Mouse (Mus musculus): ENCODE data around the gene Ccdc28b.
A peak's percentile ranks its signal among the peaks of the same experiment; 100 is the strongest.

The Ccdc28b gene

DNA sequence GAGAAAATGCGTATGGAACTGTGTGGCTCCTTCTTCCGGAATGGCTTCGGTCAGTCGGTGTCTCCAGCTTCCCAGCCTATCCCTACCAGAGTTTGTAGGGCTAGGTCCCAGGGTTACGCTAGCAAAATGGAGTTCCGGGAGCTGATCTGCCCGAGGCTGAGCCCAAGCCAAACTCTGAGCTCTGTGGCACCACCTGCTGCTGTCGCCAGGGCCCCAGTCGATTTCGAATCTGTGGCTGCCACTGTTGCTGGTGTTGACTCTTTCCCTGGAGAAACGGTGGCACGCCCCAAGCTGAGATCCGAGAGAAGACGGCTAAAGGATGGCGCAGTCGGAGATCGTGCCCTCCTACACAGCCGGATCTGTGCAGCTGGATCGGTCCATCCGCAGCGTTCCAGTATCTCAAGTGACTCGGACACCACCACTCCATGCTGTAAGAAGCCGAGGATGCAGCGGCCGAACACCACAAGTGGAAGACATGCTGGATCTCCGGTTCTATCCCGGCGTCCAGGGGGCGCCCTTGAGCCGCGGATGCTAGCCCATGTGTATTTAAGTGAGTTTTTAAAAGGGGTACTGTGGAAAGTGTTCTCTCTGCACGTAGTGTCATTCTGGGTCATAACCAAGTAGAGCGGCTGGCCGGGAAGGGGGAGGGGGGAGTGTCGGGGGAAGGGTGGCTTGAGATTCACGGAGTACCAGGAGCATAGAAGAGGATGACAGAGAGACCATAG lies 38.7 kb downstream of the Ccdc28b start:
- peak; percentile 55 for DNase-seq (ENCODE audit: low spot score)

DNA sequence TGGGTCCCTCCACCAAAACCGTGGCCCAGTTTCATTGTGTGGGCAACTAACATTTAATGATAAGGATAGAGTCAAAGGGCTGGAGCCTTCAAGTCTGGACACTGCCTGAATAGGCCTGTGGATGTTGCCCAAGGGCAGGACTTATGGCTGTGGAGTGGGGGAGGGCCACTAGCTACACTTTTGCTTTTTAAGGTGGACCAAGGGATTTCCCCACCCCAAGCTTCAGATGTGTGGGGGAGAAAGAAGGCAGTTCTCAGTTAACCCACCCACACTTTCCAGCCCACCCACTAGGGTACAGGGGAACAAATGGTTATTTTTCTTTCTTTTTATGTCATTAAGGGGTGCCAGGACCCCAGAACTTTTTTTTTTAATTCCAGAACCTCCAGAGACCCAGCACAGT lies 39.4 kb downstream of the Ccdc28b start:
- DNase-seq (ENCODE audit: low spot score) = no peak

DNA sequence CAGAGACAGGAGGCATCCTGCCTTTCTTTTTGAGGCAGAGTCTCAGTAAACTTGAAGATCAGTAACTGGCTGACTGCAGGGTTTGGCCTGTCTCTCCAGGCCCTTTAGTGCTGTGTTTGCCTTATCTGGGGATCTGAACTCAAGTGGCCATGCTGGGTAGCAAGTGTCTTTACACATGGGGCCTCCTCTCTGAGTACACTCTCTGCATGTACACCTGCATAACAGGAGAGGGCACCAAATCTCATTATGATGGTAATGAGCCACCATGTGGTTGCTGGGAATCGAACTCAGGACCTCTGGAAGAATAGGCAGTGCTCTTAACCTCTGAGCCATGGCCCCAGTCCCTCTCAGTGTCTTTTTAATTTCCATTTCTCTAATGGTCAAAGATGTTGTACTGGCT lies 41.5 kb downstream of the Ccdc28b start:
- DNase-seq (ENCODE audit: low spot score) = no peak

DNA sequence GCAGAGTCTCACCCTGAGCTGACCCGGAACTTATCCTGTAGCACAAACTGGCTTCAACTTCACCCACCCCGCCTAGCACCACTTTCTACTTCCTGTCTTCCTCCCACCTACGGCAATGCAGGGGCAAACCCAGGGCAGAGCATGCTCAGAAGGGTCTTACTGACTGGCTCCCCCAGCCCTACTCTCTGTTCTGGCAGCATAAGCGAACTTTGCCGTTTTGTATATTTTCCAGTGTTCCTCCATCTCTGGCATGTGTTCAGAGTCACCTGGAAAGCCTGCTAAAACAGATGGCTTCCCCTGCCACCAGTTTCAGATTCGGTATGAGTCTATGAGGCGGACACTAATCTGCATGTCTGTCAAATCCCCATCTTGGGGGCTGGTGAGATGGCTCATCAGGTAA lies 43.4 kb downstream of the Ccdc28b start:
- DNase-seq (ENCODE audit: low spot score) = no peak

GRCm38 (mm10) chr4:129578466-129578865 lies 45.3 kb downstream of the Ccdc28b start, which contains the start of gene Fam167b:
Fam167b (minus strand) TSS chr4:129578549.
- DNase-seq (ENCODE audit: low spot score) = no peak

GRCm38 (mm10) chr4:129577688-129578087 lies 46.1 kb downstream of the Ccdc28b start:
- DNase-seq (ENCODE audit: low spot score) = no peak

DNA sequence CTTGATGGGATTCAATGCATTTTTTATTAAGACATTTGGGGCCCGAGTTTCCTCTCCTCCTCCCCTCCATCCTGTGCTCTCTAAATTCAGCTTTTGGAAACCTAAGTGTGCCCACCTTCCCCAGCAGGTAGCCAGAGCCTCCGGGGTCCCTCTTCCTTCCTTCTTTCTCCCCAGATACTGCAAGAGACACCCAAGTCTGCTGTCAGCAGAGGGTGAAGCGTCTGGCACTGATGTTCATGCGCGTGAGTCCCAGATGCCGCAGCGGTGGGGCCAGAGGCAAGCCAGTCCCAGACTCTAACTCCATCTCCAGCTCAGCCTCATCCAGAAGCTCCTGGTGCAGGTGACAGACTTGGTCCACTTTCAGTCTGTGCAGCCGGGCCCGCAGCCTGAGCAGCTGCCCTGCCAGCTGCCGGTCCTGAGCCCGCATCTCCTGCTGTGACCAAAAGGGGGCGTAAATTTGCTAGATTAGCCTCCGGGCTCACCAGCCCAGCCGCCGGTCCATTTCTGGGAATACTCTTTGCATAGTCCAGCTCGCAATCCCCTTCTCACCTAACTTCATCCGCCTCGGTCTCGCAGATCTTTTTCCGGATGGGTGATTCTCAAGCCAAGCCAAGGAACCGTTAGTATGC lies 46.8 kb downstream of the Ccdc28b start:
- DNase-seq (ENCODE audit: low spot score) = peak; percentile 64

- DNase-seq (ENCODE audit: low spot score) = no peak
Observed at GRCm38 (mm10) chr4:129575171-129575844, 48.4 kb downstream of the Ccdc28b start.

DNA sequence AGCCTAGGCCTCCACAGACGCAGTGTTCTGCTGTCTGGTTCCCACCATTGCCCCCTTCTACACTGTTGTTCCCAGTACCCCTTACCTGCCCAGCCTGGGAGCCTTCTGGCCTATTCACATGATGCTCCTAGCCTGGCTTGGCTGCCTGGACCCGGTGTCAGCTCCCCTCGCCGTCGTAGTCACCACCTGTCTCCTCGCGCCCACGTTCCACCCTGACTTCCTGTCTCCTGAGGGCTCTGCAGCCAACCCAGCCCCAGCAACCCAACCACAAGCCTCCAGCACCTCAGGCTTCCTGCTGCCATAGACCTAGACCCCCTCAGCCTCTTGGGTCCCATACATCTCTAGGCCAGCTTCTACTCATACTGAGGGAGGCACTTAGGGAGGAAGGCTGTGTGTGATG lies 50.3 kb downstream of the Ccdc28b start, which contains the start of gene Lck:
Lck (minus strand) TSS at position 212 of the 400 bp plus-strand sequence.
- DNase-seq (ENCODE audit: low spot score) = no peak

- no peak for DNase-seq (ENCODE audit: low spot score)
Observed at GRCm38 (mm10) chr4:129573093-129573370, 50.7 kb downstream of the Ccdc28b start.

DNA sequence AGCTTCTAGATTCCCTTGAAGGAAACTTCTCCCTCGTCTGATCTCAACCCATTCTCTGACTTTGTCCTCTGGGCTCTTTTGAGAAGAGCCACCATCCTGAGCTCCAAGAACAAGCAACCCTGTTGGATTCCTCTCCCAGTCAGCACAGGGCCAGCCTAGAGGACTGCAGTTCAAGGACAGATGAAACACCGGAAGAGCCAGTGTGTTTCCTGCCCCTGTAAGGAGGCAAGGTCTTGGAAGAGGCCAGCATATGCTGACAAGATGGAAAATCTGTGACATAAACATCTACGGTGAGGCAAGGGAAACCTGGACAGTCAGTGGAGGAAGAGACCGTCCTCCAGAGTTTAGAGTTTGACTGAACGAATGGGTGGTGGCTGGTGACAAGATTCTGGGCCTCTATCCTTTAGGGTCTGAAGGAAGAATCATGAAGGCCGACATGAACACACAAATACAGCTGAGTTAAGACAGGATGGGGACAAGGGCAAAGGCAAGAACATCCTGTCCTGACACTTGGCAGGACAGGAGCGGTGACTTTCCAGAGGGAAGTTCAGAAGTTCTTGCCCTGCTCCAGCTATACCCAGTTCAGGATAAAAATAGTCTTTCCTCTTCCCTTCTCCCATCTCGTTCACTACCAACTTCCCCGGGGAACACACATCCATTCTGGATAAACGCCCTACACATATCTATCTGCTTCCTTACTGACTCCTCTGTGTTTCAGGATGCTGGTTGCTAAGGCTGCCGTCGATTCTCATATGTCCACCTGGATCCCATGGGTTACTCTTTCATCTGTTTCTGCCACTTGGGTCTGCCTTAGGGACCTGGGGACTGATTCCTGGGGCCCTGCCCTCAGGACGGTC lies 51.3 kb downstream of the Ccdc28b start:
- no peak for DNase-seq (ENCODE audit: low spot score)

DNA sequence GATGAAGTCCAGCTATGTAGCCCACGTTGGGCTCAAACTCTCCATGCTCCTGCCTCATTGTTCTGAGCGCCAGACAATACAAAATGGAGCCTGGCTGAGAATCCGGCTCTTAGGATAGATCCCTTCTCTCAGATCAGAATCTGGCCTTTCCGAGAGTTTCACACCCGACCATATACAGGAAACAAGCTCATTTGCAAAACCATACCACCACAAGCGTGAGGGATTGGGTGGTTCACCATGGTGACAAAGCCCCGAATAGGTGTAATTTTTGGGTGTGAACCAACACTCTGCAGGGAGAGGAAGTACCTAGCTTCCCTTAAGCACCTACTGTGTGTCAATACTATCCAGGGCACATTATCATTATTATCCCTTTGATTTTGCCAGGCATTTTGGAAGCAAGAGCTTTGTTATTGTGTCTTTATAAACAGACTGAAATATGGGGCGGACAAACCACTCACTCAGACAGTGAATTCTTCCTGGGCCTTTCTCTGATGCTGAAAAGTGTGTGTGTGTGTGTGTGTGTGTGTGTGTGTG lies 52.1 kb downstream of the Ccdc28b start:
- DNase-seq (ENCODE audit: low spot score) = no peak

- DNase-seq (ENCODE audit: low spot score) = no peak
Observed at GRCm38 (mm10) chr4:129570028-129570427, 53.7 kb downstream of the Ccdc28b start.

Measured in MN1 (cell line).